Mouse (Mus musculus) G1E (cell line): Measurements from ENCODE around the gene Tnfsf8.

Experiments
- CTCF ChIP-seq: IDR thresholded peaks from 2 replicates; pipeline ENCODE4 v1.5.1; 2012; ENCODE audit warnings: low read depth, low read length, inconsistent platforms, mixed read lengths
- GATA1 ChIP-seq: IDR thresholded peaks from 2 replicates; pipeline ENCODE4 v1.6.1; 2012; ENCODE audit warnings: borderline replicate concordance, low read length, inconsistent platforms, mixed read lengths

DNA sequence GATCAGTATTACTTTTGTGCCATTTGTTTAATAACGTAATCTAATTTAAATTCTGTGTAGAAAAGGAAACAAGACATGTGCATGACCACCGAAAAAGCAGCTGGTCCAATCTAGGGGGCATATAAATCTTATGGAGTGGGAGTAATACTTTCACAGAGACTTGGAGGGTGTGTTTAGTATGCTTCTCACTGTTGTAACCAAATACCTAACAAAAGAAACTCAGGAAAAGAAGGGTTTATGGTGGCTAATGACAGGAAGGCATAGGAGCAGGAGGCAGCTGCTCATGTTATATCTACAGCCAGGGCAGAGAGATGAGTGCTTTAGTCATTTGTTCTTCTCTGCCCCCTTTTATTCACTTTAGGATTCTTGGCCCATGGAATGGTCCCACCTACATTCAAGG, 15.6 kb upstream of the Tnfsf8 start:
- TF ChIP-seq CTCF (no peak), GATA1 (no peak)
